Mouse (Mus musculus) adrenal gland, postnatal 14 days (tissue): ENCODE data around the gene Tnrc18. TPM values are rescaled to one million over a fixed set of nuclear protein-coding genes. Genes with fewer than 3 reads are reported as not detected.

Experiments
- DNase-seq: peaks from one replicate; pipeline ENCODE4 v3.0.0; 2021; ENCODE audit warnings: mixed read lengths
- total RNA-seq: library from RNA; stranded (reverse); gene quantifications from 2 replicates; pipeline ENCODE4 v1.2.3, GENCODE M21; 2021

Gene Tnrc18
- total RNA-seq, 1 experiment from 2014 or later, result 86.0 TPM

DNA sequence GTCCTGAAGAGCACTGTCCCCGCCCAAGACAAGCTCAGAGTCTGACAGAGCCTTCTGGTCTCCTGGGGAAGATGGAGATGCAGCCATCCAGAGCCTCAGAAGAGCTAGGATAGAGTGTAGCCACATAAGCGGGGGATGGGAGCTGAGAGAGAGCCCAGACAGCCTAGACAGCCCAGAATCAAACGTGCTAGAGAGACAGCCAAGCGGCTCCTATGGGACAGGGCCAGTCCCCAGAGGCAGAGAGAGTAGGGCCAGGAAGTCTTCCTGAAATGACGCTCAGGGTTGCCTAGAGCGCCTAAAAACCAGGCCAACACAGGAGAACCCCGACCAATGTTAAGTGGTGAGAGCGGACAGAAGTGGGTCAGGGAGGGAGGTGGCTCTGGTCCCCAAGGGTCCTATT, 39.3 kb downstream of the Tnrc18 start:
- DNase-seq, result peak; percentile 58

- DNase-seq, result no peak
Observed at GRCm38 (mm10) chr5:142776080-142776479, 41.4 kb downstream of the Tnrc18 start.

DNA sequence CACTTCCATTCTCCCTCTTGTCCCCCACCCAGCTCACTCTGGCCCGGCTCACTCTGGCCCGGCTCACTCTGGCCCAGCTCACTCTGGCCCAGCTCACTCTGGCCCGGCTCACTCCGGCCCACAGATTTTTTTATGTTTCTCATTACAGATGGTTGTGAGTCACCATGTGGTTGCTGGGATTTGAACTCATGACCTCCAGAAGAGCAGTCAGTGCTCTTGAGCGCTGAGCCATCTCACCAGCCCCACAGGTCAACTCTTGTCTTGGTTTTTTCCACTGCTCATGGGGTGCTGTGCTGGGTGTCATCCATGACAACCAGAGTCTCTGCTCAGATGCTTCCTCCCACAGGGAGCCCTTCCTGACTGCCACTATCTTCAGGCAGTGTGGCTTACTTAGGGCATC, 42.7 kb downstream of the Tnrc18 start:
- no peak for DNase-seq

DNA sequence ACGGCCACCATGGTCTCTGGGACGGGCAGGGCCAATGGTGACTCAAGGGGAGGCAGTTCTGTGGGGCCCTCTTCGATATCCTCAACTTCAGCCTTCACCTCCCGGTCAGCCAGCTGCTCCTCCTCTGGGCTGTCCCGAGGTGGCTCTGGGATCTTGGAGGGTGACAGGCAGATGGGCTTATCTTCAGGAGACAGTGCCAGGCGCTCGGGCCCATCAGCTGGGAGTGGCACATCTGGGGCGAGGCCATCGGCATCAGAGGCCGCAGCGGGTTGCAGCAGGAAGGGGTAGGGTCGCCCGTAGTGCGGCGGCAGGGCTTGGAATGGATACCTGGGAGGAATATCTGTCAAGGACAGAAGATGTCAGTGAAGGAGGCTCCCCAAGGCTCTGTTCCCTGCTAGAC, 45.5 kb downstream of the Tnrc18 start:
- DNase-seq, result peak; percentile 39

DNA sequence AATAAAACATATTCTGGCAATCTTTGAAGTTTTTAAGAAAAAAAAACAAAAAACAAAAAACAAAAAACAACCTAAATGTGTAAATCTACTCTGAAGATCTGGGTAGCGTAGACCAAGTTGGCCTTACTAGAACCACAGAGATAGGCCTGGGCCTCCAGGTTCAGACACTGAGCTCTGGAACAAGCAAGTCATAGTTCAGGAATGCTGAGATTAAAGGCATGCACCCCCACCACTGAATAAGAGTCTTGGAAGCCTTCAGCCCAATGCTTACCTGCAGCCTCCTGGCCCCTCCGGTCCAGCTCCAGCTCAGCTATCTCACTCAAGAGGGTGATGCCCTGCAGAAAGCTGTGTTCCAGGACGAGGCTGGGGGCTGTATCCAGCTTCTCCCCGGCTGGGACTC, 46.4 kb downstream of the Tnrc18 start:
- DNase-seq, result no peak

- DNase-seq, result no peak
Observed at GRCm38 (mm10) chr5:142769641-142770040, 47.8 kb downstream of the Tnrc18 start.

DNA sequence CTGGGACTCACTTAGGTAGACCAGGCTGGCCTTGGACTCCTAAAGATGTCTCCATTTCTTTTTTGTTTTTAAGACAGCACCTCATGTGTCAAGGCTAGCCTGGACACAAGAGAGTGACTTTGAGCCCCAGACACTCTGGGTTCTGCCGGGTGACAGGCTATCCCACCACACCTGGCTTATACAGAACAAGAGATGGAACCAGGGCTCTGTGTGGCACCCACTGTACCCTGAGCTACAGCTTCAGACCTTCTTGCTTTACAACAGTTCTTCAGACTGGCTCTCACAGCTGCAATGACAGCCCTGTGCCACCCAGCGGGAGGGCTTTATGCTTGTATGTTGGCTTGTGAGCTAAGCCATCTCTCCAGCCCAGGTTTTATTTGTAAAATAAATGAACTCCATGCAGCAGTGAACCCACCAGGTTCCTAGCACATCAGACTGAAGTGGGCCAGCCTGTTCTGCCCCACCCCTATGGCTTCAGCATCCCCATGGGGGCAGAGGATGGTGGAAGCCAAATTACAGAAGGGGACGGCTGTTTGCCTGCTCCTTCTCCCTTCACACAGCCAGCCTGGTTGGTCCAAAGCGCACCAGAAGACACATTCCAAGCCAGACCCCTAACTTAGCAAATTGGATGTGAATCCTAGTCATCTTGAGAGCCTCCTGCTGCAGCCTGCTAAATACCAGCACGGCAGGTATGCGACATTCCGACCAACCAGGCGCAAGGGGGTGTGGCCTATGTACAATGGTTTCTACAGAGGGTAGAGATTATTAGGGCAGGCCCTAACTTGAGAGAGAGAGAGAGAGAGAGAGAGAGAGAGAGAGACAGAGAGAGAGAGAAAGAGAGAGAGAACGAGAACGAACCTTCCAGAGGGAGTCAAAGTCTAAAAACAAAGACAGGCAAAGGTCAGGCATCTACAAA, 48.9 kb downstream of the Tnrc18 start:
- DNase-seq, result no peak

DNA sequence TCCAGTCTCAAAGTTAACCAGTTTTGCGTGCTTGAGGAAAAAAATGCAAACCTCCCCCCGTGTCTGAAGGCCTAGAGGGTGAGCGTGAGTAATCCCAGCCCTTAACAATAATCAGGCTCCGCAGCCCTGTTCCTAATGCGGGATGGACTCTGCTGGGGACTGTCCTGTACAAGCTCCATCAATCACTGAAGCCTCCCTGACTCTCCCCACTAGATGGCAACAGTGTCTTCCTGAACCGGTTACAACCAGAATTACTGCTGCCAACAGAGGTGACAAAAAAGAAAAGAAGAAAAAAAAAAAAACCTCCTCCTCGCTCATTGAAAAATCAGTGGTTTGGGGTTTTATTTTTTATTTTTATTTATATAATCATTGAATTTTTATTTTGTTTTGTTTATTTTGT, 49.5 kb downstream of the Tnrc18 start:
- DNase-seq, result peak; percentile 85

GRCm38 (mm10) chr5:142766708-142767107, 50.8 kb downstream of the Tnrc18 start:
- DNase-seq, result no peak

DNA sequence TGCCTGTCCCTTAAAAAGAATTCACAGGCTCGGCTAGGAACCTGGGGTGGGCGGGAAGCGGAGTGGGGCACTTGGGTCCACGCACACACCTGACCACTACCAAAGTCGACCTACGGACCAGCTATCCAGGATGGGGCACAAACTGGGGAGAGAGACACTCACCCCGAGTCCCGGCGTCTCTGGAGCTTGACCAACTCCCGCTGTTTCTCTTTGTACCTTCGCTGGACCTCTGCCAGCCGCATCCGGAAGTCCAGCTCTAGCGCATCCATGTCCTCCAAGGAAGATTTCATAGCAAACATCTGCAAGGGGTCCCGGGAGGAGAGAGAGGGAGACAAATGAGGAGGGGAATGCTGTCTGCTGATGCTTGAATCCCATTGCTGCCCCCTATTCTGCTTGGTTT, 52.6 kb downstream of the Tnrc18 start:
- no peak for DNase-seq

- DNase-seq, result no peak
Observed at GRCm38 (mm10) chr5:142764306-142764705, 53.2 kb downstream of the Tnrc18 start.

DNA sequence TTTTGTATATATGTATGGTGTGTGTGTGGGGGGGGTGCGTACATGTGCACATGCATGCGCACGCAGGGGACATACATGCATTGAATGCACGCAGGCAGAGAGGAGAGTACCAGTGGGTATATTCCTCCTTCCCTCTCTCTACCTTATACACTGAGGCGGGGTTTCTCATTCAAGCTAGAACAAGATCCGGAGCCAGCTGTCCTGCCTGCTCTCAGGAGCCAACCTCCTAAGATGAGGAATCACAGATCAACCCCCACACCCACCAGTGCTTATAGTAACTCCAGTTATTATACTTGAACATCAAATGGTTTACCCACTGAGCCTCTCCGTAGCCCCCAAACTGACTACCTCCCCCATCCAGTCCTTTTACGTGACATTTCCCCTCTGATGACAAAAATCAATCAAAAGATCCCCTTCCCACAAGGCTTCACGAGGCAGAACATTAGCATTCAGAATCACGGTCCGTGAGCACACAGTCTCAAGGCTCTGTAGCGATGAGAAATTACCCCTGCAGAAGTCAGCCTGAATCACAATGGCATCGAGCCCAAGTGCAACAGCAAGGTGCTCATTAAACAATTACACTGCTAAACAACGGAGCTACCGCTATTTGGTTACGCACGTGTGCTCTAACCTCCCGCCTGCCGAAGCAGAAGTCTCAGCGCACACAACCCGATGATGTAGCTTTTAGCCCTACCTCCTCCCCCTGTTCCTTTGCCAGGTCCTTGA, 55.2 kb downstream of the Tnrc18 start:
- DNase-seq, result no peak

DNA sequence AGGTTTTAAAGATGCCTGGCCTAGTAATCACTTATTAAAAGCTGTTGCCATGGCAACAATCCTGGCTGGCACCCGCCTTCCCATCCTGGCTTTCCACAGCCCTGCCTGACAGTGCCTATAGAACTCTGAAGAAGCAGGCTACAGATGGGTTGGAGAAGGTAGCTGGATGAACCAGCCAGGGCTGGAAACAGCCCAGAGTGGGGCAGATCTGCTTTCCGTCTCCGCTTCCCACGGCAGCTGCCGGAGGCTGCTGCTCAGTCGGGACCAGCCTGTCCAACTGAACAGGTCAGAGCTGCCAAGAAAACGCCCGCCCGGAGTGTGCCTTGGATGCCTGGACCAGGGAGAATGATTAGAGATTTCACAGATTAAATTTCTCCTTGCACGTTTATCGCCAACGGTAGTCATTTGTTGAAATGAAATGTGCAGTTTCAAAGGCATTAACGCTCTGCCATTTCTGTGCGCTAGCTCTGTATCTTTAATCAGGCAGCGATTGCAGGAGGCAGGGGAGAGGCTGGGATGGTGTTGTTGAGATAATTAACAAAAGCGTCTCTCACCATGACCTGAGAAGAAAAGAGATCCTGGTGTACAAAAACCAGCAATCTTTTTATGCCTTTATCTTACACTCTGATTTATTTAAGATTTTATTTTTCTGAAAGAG, 56.0 kb downstream of the Tnrc18 start:
- DNase-seq, result no peak

DNA sequence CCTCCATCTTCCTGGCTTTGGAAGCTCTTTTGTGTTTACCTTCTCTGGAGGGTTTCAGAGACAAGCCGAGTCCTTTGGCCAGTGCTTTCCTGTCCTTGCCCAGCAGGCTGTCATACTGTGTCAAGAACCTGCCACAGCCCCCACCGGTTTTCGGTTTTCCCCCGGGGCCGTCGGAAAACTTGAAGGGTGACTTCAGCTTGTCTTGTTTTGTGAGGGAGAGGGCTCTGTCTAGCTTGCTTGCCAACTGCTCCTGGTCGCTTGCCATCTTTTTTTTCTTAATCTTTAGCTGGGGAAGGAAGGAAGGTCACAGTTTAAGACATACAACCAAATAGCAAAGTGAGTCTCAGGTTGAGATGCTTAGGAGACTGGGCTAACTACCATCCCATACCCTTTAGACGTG, 57.7 kb downstream of the Tnrc18 start:
- DNase-seq, result no peak

- DNase-seq, result no peak
Observed at GRCm38 (mm10) chr5:142752241-142752640, 65.2 kb downstream of the Tnrc18 start.

DNA sequence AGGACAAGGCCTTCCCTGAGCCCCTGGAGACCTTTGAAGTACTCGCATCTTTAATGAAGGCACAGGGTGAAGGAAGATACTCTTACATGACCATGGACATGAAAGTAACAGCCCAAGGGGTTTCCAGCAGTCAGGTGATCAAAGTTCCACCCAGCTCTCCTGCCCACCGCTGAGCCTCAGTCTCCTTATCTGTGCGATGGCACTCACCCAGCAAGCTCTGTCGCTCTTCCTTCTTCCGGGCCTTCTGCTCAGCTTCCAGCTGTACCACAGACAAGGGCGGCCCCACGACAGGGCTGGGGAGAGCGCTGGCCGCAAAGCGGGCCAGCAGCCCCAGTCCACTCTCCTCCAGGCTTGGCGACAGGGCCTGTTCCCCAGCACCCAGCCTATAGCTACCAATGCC, 67.3 kb downstream of the Tnrc18 start:
- DNase-seq, result no peak

- no peak for DNase-seq
Observed at GRCm38 (mm10) chr5:142747026-142747629, 70.3 kb downstream of the Tnrc18 start.

- peak; percentile 76 for DNase-seq
Observed at GRCm38 (mm10) chr5:142739941-142740340, 77.5 kb downstream of the Tnrc18 start.

DNA sequence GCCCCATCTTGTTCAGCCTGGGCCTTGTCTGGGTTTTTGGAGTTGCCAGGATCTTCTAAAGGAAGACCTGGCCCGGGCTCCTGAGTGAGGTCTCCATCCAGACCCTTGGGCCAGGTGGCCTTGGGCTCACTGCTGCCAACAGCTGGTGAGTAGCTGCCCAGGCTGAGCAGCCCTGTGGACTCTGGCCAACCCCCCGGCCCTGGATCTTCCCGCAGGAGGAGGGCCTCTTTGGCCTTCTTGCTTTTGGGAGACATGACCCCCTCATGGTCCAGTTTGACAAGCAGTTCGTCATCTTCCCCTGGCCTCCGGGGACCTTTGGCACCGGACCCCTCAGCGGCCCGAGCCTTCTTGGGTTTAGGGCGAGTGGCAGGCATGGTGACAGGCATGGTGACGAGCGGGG, 85.5 kb downstream of the Tnrc18 start:
- DNase-seq, result peak; percentile 65

GRCm38 (mm10) chr5:142730295-142730694, 87.2 kb downstream of the Tnrc18 start:
- no peak for DNase-seq

DNA sequence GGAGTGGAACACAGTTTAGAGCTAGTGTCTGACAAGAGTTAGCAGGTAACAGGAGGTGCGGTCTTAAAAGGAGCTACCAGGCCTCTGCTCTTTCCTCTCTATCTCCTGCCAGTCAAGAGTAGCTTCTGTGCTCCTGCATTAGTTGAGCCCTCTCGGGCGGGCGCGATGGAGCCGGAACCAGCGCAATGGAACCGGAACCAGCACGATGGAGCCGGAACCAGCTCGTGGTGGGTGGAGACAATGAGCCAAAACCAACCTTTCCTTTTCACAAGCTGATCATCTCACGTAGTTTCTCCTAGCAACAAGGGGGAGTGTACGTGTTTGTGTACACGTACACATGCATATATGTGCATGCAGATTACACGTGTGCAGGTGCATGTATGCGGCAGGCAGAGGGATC, 89.2 kb downstream of the Tnrc18 start:
- no peak for DNase-seq

GRCm38 (mm10) chr5:142726748-142727147, 90.7 kb downstream of the Tnrc18 start:
- no peak for DNase-seq

GRCm38 (mm10) chr5:142724265-142724664, 93.2 kb downstream of the Tnrc18 start:
- DNase-seq, result no peak
